Mouse (Mus musculus) bone marrow macrophage, adult 2 months (primary cell): ENCODE data around the gene Rpl29. TPM values are rescaled to one million over a fixed set of nuclear protein-coding genes. Genes with fewer than 3 reads are reported as not detected.

Experiments used
- H3K27ac ChIP-seq: 2 replicates; pipeline ENCODE4 v1.5.1; 2012; ENCODE audit warnings: low read depth, low read length; ENCODE audit not compliant: insufficient read depth
- H3K4me1 ChIP-seq: 2 replicates; pipeline ENCODE4 v1.6.1; 2012; ENCODE audit warnings: low read length; ENCODE audit not compliant: control insufficient read depth, insufficient read depth
- H3K4me3 ChIP-seq: 2 replicates; pipeline ENCODE4 v1.5.1; 2012; ENCODE audit warnings: mild to moderate bottlenecking, low read length, moderate library complexity; ENCODE audit not compliant: insufficient read depth
- CTCF ChIP-seq: IDR thresholded peaks from 2 replicates; pipeline ENCODE4 v1.5.1; 2012; ENCODE audit warnings: low read depth, mild to moderate bottlenecking, low read length, moderate library complexity
- POLR2A ChIP-seq: IDR thresholded peaks from 2 replicates; pipeline ENCODE4 v1.6.1; 2012; ENCODE audit warnings: mild to moderate bottlenecking, low read depth, low read length, borderline replicate concordance
- polyA plus RNA-seq: library from polyadenylated mRNA; stranded (reverse); fragments of >200 nt; gene quantifications from 2 replicates; pipeline ENCODE4 v1.2.4, GENCODE M21; 2012; ENCODE audit not compliant: missing spikeins, insufficient read depth, insufficient read length

Rpl29 gene
- polyA plus RNA-seq, 1 experiment = 299 TPM

- Histone ChIP-seq H3K4me1 (no peaks in the 10 kb centered on the region), H3K27ac (no peak overlapping the region), H3K4me3 (no peak overlapping the region)
- TF ChIP-seq POLR2A (no peak), CTCF (no peak)
Observed at GRCm38 (mm10) chr9:106402149-106402548, 27.1 kb upstream of the Rpl29 start.

DNA sequence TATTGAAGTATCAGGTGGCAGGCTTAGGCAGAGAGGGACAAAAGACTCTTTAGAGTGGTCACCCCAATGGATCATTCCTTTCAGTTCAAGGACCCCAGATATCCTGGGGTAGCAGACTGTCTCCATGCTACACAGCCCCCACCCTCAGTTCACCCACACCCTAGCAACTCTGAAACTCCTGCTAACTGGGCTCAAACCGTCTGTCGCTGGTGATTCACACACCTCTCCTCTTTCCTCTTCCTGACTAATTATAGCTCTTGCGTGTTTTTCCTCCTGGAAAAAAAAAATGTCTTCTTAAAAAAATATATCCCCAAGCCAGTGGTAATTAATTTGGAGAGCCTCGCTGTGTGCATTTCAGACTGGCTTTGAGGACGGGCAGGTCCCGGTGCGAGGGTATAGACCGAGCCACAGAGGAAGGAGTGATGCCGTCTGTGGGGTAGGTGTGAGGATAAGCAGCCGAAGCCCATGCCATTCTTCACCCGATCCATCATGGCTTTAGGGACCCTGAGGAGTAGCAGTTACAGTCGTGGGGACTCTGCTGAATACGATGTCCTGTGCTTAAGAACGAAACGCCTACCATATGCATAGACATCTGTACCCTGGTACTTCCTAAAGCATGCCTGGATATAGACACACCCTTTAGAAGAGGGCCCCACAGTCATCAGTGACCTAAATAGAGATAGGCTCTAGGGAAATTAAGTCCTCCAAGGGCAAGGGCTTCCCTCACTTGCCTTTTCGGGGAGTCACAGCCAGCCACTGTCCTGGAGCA, 26.5 kb upstream of the Rpl29 start:
- Histone ChIP-seq H3K4me3 (no peak overlapping the region), H3K27ac (no peak overlapping the region), H3K4me1 (no peaks in the 10 kb centered on the region)
- TF ChIP-seq POLR2A = no peak
- no peak for TF ChIP-seq CTCF

GRCm38 (mm10) chr9:106405275-106405674, 24.0 kb upstream of the Rpl29 start:
- H3K4me3 ChIP-seq = no peak overlapping the region
- H3K27ac ChIP-seq = no peak overlapping the region
- TF ChIP-seq POLR2A = no peak
- TF ChIP-seq CTCF = no peak
- H3K4me1 ChIP-seq = no peaks in the 10 kb centered on the region

- H3K4me1 ChIP-seq = peaks cover 7% of the 10 kb centered on the region
- no peak overlapping the region for H3K27ac ChIP-seq
- no peak overlapping the region for H3K4me3 ChIP-seq
- TF ChIP-seq CTCF (no peak), POLR2A (no peak)
Observed at GRCm38 (mm10) chr9:106406443-106407078, 22.7 kb upstream of the Rpl29 start.

DNA sequence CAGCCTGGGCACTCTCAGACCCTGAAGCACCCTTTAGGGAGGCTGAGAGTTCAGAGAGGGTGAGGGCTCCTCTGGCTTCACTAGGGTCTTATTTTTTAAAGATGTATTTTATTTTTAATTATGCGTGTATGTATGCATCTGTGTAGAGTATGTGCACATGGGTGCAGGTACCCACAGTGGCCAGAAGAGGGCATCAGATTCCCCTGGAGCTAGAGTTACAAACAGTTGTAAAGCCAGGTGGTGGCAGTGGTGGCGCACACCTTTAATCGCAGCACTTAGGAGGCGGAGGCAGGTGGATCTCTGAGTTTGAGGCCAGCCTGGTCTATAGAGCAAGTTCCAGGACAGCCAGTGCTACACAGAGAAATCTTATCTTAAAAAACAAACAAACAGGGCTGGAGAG, 20.2 kb upstream of the Rpl29 start:
- TF ChIP-seq CTCF (no peak), POLR2A (no peak)
- Histone ChIP-seq H3K4me3 (no peak overlapping the region), H3K4me1 (peaks cover 9% of the 10 kb centered on the region)

DNA sequence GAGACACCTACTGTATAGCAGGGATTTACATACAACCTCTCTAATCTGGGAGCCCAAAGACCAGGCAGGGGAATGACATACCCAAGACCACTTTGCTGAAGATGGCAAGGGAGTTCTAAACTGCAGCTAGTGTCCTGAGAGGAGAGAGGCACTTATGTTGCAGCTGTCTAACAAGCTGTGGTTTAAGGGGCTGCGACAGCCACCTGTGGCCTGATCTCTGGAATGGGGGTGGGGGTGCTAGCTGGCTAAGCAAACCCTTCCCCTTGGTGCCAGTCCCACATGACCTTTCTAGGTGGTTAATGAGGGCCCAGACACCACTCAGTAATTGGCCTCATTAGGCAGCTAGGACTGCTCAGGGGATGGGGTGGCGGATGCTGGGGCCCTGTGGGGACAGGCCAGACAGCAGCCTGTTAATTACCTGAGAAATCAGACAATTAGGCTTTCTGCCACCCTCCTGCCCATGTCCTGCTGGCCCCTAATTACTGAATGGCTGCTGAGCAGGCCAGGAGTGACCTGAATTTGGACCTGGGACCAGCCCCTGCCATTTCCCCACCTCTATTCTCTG, 19.1 kb upstream of the Rpl29 start:
- Histone ChIP-seq H3K4me1 (peaks cover 9% of the 10 kb centered on the region), H3K4me3 (no peak overlapping the region), H3K27ac (no peak overlapping the region)
- TF ChIP-seq CTCF (no peak), POLR2A (no peak)

More for the DNA sequence above, 20.2 kb upstream of the Rpl29 start:
- no peak overlapping the region for H3K27ac ChIP-seq

GRCm38 (mm10) chr9:106411091-106411594, 18.1 kb upstream of the Rpl29 start:
- Histone ChIP-seq H3K4me3 (no peak overlapping the region), H3K4me1 (peaks cover 9% of the 10 kb centered on the region), H3K27ac (no peak overlapping the region)
- TF ChIP-seq CTCF (no peak), POLR2A (no peak)

DNA sequence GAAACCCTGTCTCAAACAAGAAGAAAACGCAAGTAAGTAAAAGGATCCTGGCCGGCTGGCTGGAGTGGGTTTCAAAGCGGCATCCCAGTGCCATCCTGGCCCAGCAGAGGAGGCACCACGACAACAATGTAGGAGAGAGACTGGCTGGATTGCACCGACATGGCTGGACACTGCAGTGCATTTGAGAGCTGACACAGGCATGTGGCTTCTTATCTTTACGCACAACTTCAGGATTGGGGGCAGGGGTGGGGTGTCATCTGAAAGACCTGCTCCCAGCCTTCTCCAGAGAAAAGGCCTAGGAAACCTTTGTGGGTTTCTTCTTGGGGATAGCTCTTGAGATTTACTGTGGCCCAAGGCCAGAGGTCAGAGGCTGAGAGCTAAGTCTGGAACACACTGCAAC, 17.5 kb upstream of the Rpl29 start:
- peaks cover 9% of the 10 kb centered on the region for H3K4me1 ChIP-seq
- TF ChIP-seq POLR2A = no peak
- TF ChIP-seq CTCF = no peak
- no peak overlapping the region for H3K4me3 ChIP-seq
- H3K27ac ChIP-seq = no peak overlapping the region

- H3K4me3 ChIP-seq = no peak overlapping the region
- peaks cover 9% of the 10 kb centered on the region for H3K4me1 ChIP-seq
- TF ChIP-seq POLR2A (no peak), CTCF (no peak)
- H3K27ac ChIP-seq = no peak overlapping the region
Observed at GRCm38 (mm10) chr9:106412210-106412609, 17.0 kb upstream of the Rpl29 start.

DNA sequence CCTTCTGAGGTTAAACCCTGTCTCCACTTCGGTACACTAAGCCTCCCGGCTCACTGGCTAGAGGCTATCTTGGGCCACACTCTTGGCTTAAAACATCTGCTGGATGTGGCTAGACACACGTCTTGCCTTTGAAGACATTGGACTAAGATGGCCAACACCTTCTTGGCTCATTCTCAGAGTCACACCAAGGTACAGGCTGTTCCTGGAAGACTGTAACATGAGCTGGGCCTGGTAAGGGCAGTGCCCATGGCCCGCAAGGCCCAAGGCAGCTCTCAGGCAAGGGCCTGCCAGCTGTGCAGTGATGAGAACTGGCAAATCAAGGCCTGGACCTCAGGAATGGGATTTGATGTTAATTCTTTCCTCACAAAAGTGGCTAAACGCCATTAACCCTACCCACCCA, 15.6 kb upstream of the Rpl29 start:
- no peak overlapping the region for H3K4me3 ChIP-seq
- TF ChIP-seq CTCF (no peak), POLR2A (no peak)
- no peak overlapping the region for H3K27ac ChIP-seq
- peaks cover 14% of the 10 kb centered on the region for H3K4me1 ChIP-seq
